Mouse (Mus musculus): ENCODE measurements around the gene March7. TPM values are rescaled to one million over a fixed set of nuclear protein-coding genes. Genes with fewer than 3 reads are reported as not detected.

The March7 gene
- polyA plus RNA-seq, 1 experiment from 2014 or later = 110 TPM

GRCm38 (mm10) chr2:60204162-60204561, 5.5 kb upstream of the March7 start:
- DNase-seq (no peak), ATAC-seq (ENCODE audit: low FRiP score, low TSS enrichment) (no peak)
- H3K27ac ChIP-seq (replicated peaks; ENCODE audit: low read depth, low read length) = no peak overlapping the region
- H3K4me2 ChIP-seq (ENCODE audit: low read length) = no peak overlapping the region
- no peak overlapping the region for H3K4me3 ChIP-seq (replicated peaks; ENCODE audit: low read depth, low read length)
- H3K9ac ChIP-seq (replicated peaks; ENCODE audit: low read length) = no peak overlapping the region
- 0 out of 2 replicates have a peak, but pooled peaks cover 8% of the 10 kb centered on the region for H3K4me1 ChIP-seq (ENCODE audit: control insufficient read depth, insufficient read depth, low read length)
- 92% methylated on average over 6 of the region's 6 CpGs for WGBS
- H3K9me3 ChIP-seq (ENCODE audit: control insufficient read depth, low read length) = no peaks in the 10 kb centered on the region
- peaks cover 8% of the 10 kb centered on the region for H3K27me3 ChIP-seq (ENCODE audit: control insufficient read depth, insufficient read depth, low read length)
- H3K36me3 ChIP-seq (ENCODE audit: control insufficient read depth, insufficient read depth, low read length) = peaks cover 4% of the 10 kb centered on the region; the same call in 1 of the 2 replicates

GRCm38 (mm10) chr2:60205795-60206194, 3.9 kb upstream of the March7 start:
- no peaks in the 10 kb centered on the region for H3K9me3 ChIP-seq (ENCODE audit: control insufficient read depth, low read length)
- peaks cover 9% of the 10 kb centered on the region for H3K4me1 ChIP-seq (ENCODE audit: control insufficient read depth, insufficient read depth, low read length)
- H3K36me3 ChIP-seq (ENCODE audit: control insufficient read depth, insufficient read depth, low read length) = peaks cover 4% of the 10 kb centered on the region; the same call in 1 of the 2 replicates
- peaks cover 8% of the 10 kb centered on the region for H3K27me3 ChIP-seq (ENCODE audit: control insufficient read depth, insufficient read depth, low read length)
- no peak overlapping the region for H3K4me2 ChIP-seq (ENCODE audit: low read length)
- DNase-seq (peak; percentile 44), ATAC-seq (ENCODE audit: low FRiP score, low TSS enrichment) (no peak)
- H3K27ac ChIP-seq (replicated peaks; ENCODE audit: low read depth, low read length) = no peak overlapping the region
- 24% methylated on average over 6 of the region's 6 CpGs for WGBS
- no peak overlapping the region for H3K4me3 ChIP-seq (replicated peaks; ENCODE audit: low read depth, low read length)
- no peak overlapping the region for H3K9ac ChIP-seq (replicated peaks; ENCODE audit: low read length)

- H3K9me3 ChIP-seq (ENCODE audit: control insufficient read depth, low read length) = no peaks in the 10 kb centered on the region
- H3K9ac ChIP-seq (replicated peaks; ENCODE audit: low read length) = peak overlapping the region; percentile 95
- H3K4me3 ChIP-seq (replicated peaks; ENCODE audit: low read depth, low read length) = peak overlapping the region; percentile 85
- peaks cover 8% of the 10 kb centered on the region for H3K27me3 ChIP-seq (ENCODE audit: control insufficient read depth, insufficient read depth, low read length)
- WGBS = under 1% methylated on average over 28 of the region's 35 CpGs
- ATAC-seq (ENCODE audit: low FRiP score, low TSS enrichment) (peak; percentile 47), DNase-seq (peak; percentile 71)
- H3K4me1 ChIP-seq (ENCODE audit: control insufficient read depth, insufficient read depth, low read length) = peaks cover 31% of the 10 kb centered on the region
- H3K36me3 ChIP-seq (ENCODE audit: control insufficient read depth, insufficient read depth, low read length) = peaks cover 10% of the 10 kb centered on the region
- H3K4me2 ChIP-seq (ENCODE audit: low read length) = peak overlapping the region; percentile 61
- H3K27ac ChIP-seq (replicated peaks; ENCODE audit: low read depth, low read length) = peak overlapping the region; percentile 97
Observed at GRCm38 (mm10) chr2:60209122-60209611, 520 bp upstream of the March7 start.

GRCm38 (mm10) chr2:60210821-60211220, 1.1 kb downstream of the March7 start:
- peaks cover 7% of the 10 kb centered on the region; the same call in 1 of the 2 replicates for H3K36me3 ChIP-seq (ENCODE audit: control insufficient read depth, insufficient read depth, low read length)
- DNase-seq (peak; percentile 31), ATAC-seq (ENCODE audit: low FRiP score, low TSS enrichment) (no peak)
- H3K4me1 ChIP-seq (ENCODE audit: control insufficient read depth, insufficient read depth, low read length) = peaks cover 33% of the 10 kb centered on the region
- no peaks in the 10 kb centered on the region for H3K9me3 ChIP-seq (ENCODE audit: control insufficient read depth, low read length)
- peak overlapping the region; percentile 85 for H3K4me3 ChIP-seq (replicated peaks; ENCODE audit: low read depth, low read length)
- 22% methylated on average over 5 of the region's 5 CpGs for WGBS
- H3K4me2 ChIP-seq (ENCODE audit: low read length) = peak overlapping the region; percentile 74
- peak overlapping the region; percentile 97; the same call in 1 of the 2 replicates for H3K27ac ChIP-seq (replicated peaks; ENCODE audit: low read depth, low read length)
- peaks cover 4% of the 10 kb centered on the region; the same call in 1 of the 2 replicates for H3K27me3 ChIP-seq (ENCODE audit: control insufficient read depth, insufficient read depth, low read length)
- H3K9ac ChIP-seq (replicated peaks; ENCODE audit: low read length) = peak overlapping the region; percentile 95

GRCm38 (mm10) chr2:60212488-60212887, 2.8 kb downstream of the March7 start:
- H3K36me3 ChIP-seq (ENCODE audit: control insufficient read depth, insufficient read depth, low read length) = peaks cover 7% of the 10 kb centered on the region; the same call in 1 of the 2 replicates
- peaks cover 33% of the 10 kb centered on the region for H3K4me1 ChIP-seq (ENCODE audit: control insufficient read depth, insufficient read depth, low read length)
- DNase-seq = no peak
- H3K27me3 ChIP-seq (ENCODE audit: control insufficient read depth, insufficient read depth, low read length) = peaks cover 4% of the 10 kb centered on the region; the same call in 1 of the 2 replicates
- no peak overlapping the region for H3K9ac ChIP-seq (replicated peaks; ENCODE audit: low read length)
- H3K4me3 ChIP-seq (replicated peaks; ENCODE audit: low read depth, low read length) = no peak overlapping the region
- no peak for ATAC-seq (ENCODE audit: low FRiP score, low TSS enrichment)
- 0 out of 2 replicates have a peak overlapping the region, but pooled peaks have one; percentile 21 for H3K4me2 ChIP-seq (ENCODE audit: low read length)
- no peak overlapping the region for H3K27ac ChIP-seq (replicated peaks; ENCODE audit: low read depth, low read length)
- no peaks in the 10 kb centered on the region for H3K9me3 ChIP-seq (ENCODE audit: control insufficient read depth, low read length)

- no peak overlapping the region for H3K27ac ChIP-seq (replicated peaks; ENCODE audit: low read depth, low read length)
- H3K4me1 ChIP-seq (ENCODE audit: control insufficient read depth, insufficient read depth, low read length) = peaks cover 28% of the 10 kb centered on the region
- no peak overlapping the region for H3K4me2 ChIP-seq (ENCODE audit: low read length)
- H3K27me3 ChIP-seq (ENCODE audit: control insufficient read depth, insufficient read depth, low read length) = no peaks in the 10 kb centered on the region
- H3K4me3 ChIP-seq (replicated peaks; ENCODE audit: low read depth, low read length) = no peak overlapping the region
- H3K9me3 ChIP-seq (ENCODE audit: control insufficient read depth, low read length) = no peaks in the 10 kb centered on the region
- peaks cover 7% of the 10 kb centered on the region; the same call in 1 of the 2 replicates for H3K36me3 ChIP-seq (ENCODE audit: control insufficient read depth, insufficient read depth, low read length)
- ATAC-seq (ENCODE audit: low FRiP score, low TSS enrichment) (no peak), DNase-seq (no peak)
- no peak overlapping the region for H3K9ac ChIP-seq (replicated peaks; ENCODE audit: low read length)
- 94% methylated on average over 2 of the region's 2 CpGs for WGBS
Observed at GRCm38 (mm10) chr2:60214683-60215082, 5.0 kb downstream of the March7 start.

GRCm38 (mm10) chr2:60216547-60217153, 7.0 kb downstream of the March7 start:
- H3K9ac ChIP-seq (replicated peaks; ENCODE audit: low read length) = no peak overlapping the region
- no peak for DNase-seq
- WGBS = 95% methylated on average over 4 of the region's 4 CpGs

GRCm38 (mm10) chr2:60217620-60218019, 7.9 kb downstream of the March7 start:
- no peak overlapping the region for H3K4me2 ChIP-seq (ENCODE audit: low read length)
- no peak overlapping the region for H3K27ac ChIP-seq (replicated peaks; ENCODE audit: low read depth, low read length)
- ATAC-seq (ENCODE audit: low FRiP score, low TSS enrichment) (no peak), DNase-seq (no peak)
- H3K36me3 ChIP-seq (ENCODE audit: control insufficient read depth, insufficient read depth, low read length) = peaks cover 3% of the 10 kb centered on the region; the same call in 1 of the 2 replicates
- no peak overlapping the region for H3K9ac ChIP-seq (replicated peaks; ENCODE audit: low read length)
- H3K27me3 ChIP-seq (ENCODE audit: control insufficient read depth, insufficient read depth, low read length) = no peaks in the 10 kb centered on the region
- peaks cover 11% of the 10 kb centered on the region for H3K4me1 ChIP-seq (ENCODE audit: control insufficient read depth, insufficient read depth, low read length)
- H3K9me3 ChIP-seq (ENCODE audit: control insufficient read depth, low read length) = no peaks in the 10 kb centered on the region
- H3K4me3 ChIP-seq (replicated peaks; ENCODE audit: low read depth, low read length) = no peak overlapping the region
- WGBS = 96% methylated on average over 6 of the region's 6 CpGs

More at GRCm38 (mm10) chr2:60216547-60217153, 7.0 kb downstream of the March7 start:
- H3K4me3 ChIP-seq (replicated peaks; ENCODE audit: low read depth, low read length) = no peak overlapping the region
- H3K27me3 ChIP-seq (ENCODE audit: control insufficient read depth, insufficient read depth, low read length) = no peaks in the 10 kb centered on the region
- no peak overlapping the region for H3K4me2 ChIP-seq (ENCODE audit: low read length)
- H3K4me1 ChIP-seq (ENCODE audit: control insufficient read depth, insufficient read depth, low read length) = peaks cover 19% of the 10 kb centered on the region
- no peaks in the 10 kb centered on the region for H3K9me3 ChIP-seq (ENCODE audit: control insufficient read depth, low read length)
- H3K36me3 ChIP-seq (ENCODE audit: control insufficient read depth, insufficient read depth, low read length) = peaks cover 7% of the 10 kb centered on the region; the same call in 1 of the 2 replicates
- no peak overlapping the region for H3K27ac ChIP-seq (replicated peaks; ENCODE audit: low read depth, low read length)
- no peak for ATAC-seq (ENCODE audit: low FRiP score, low TSS enrichment)

GRCm38 (mm10) chr2:60221236-60221635, 11.5 kb downstream of the March7 start:
- Histone ChIP-seq H3K9ac (replicated peaks; ENCODE audit: low read length) (no peak overlapping the region), H3K9me3 (ENCODE audit: control insufficient read depth, low read length) (no peaks in the 10 kb centered on the region), H3K27me3 (ENCODE audit: control insufficient read depth, insufficient read depth, low read length) (no peaks in the 10 kb centered on the region), H3K36me3 (ENCODE audit: control insufficient read depth, insufficient read depth, low read length) (no peaks in the 10 kb centered on the region), H3K4me3 (replicated peaks; ENCODE audit: low read depth, low read length) (no peak overlapping the region), H3K27ac (replicated peaks; ENCODE audit: low read depth, low read length) (no peak overlapping the region), H3K4me2 (ENCODE audit: low read length) (no peak overlapping the region), H3K4me1 (ENCODE audit: control insufficient read depth, insufficient read depth, low read length) (no peaks in the 10 kb centered on the region; the same call in 1 of the 2 replicates)
- ATAC-seq (ENCODE audit: low FRiP score, low TSS enrichment) (no peak), DNase-seq (no peak)
- WGBS = 57% methylated on average over 6 of the region's 6 CpGs
